9 mouse cellular contexts compared by ENCODE assay signal in genomic region chr7:79052521-79053382, GRCm38 (mm10). TPM values are rescaled to one million over a fixed set of nuclear protein-coding genes. Genes with fewer than 3 reads are reported as not detected.
A peak's percentile ranks its signal among the peaks of the same experiment; 100 is the strongest.
DNase-seq lines count a peak whose midpoint lies in the region; ATAC-seq and TF ChIP-seq lines count a peak whose summit lies in the region.
"Had no signal": no experiment of that assay in that cellular context is flagged by ENCODE, and none has a peak within 500 bp of the region (broad histone marks: within the 10 kb centered on the region; RNA-seq: fewer than 3 reads in every experiment).

No protein-coding gene starts in this region.

- TF ChIP-seq POLR2A in thymus, adult 2 months (IDR thresholded peaks at IDR 0.05; ENCODE audit: control insufficient read depth, extremely low read depth, insufficient read depth, low read length, poor library complexity): no peak

- H3K4me1 ChIP-seq in heart, embryonic 10.5 days: peaks cover 12% of the 10 kb centered on the region
- peaks cover 5% of the 10 kb centered on the region; the same call in 1 of the 2 replicates for H3K4me1 ChIP-seq in thymus, adult 2 months (replicated peaks; ENCODE audit: control insufficient read depth, insufficient read depth, low read length)
- peaks cover 10% of the 10 kb centered on the region for H3K4me1 ChIP-seq in intestine, embryonic 16.5 days (ENCODE audit: control insufficient read depth, insufficient read depth, low read length)
- peaks cover 8% of the 10 kb centered on the region; the same call in 1 of the 2 replicates for H3K4me1 ChIP-seq in stomach, embryonic 15.5 days

- H3K9ac ChIP-seq in intestine, embryonic 16.5 days (ENCODE audit: low read depth, low read length): peak overlapping the region; percentile 33
- H3K9ac ChIP-seq in stomach, embryonic 15.5 days: no peak overlapping the region

- intact Hi-C loops in heart, postnatal 36 days (cut with DNase I): no loop called here

- no peaks in the 10 kb centered on the region for H3K9me3 ChIP-seq in heart, embryonic 10.5 days
- H3K9me3 ChIP-seq in intestine, embryonic 16.5 days (ENCODE audit: control insufficient read depth, low read length): no peaks in the 10 kb centered on the region
- no peaks in the 10 kb centered on the region for H3K9me3 ChIP-seq in stomach, embryonic 15.5 days

- under 1% methylated on average over 60 of the region's 66 CpGs for WGBS in heart, embryonic 10.5 days
- WGBS in thymus, adult 2 months: 6% methylated on average over 65 of the region's 66 CpGs
- WGBS in intestine, embryonic 16.5 days: 1% methylated on average over 64 of the region's 66 CpGs
- WGBS in stomach, embryonic 15.5 days: 2% methylated on average over 61 of the region's 66 CpGs

- peak overlapping the region; percentile 66 for H3K4me3 ChIP-seq in heart, embryonic 10.5 days
- H3K4me3 ChIP-seq in thymus, adult 2 months (ENCODE audit: control insufficient read depth, insufficient read depth, low read length): peak overlapping the region; percentile 39
- H3K4me3 ChIP-seq in intestine, embryonic 16.5 days (ENCODE audit: low read length): peak overlapping the region; percentile 44
- H3K4me3 ChIP-seq in stomach, embryonic 15.5 days (replicated peaks): peak overlapping the region; percentile 44

- H3K27ac ChIP-seq in heart, embryonic 10.5 days: 0 out of 2 replicates have a peak overlapping the region, but pooled peaks have one; percentile 32
- no peak overlapping the region for H3K27ac ChIP-seq in thymus, adult 2 months (ENCODE audit: control insufficient read depth, insufficient read depth, low read length)
- no peak overlapping the region for H3K27ac ChIP-seq in intestine, embryonic 16.5 days (ENCODE audit: low read length)
- H3K27ac ChIP-seq in stomach, embryonic 15.5 days: no peak overlapping the region

- no peak for DNase-seq in heart, embryonic 10.5 days (ENCODE audit: low spot score)
- no peak for DNase-seq in heart, adult 11 months
- no peak for DNase-seq in thymus, adult 2 months
- DNase-seq in thymus, postnatal 0 days (ENCODE audit: low spot score): no peak
- no peak for DNase-seq in cerebellum, adult 8-10 months
- no peak for DNase-seq in heart, postnatal 36 days

- TF ChIP-seq CTCF in thymus, adult 2 months (IDR thresholded peaks at IDR 0.05; ENCODE audit: borderline replicate concordance, control insufficient read depth, extremely low read depth, insufficient read depth, low read length, poor library complexity): no peak

- H3K4me2 ChIP-seq in intestine, embryonic 16.5 days (ENCODE audit: low read depth, low read length): peak overlapping the region; percentile 73
- peak overlapping the region; percentile 89 for H3K4me2 ChIP-seq in stomach, embryonic 15.5 days

- no peaks in the 10 kb centered on the region for H3K36me3 ChIP-seq in heart, embryonic 10.5 days
- no peaks in the 10 kb centered on the region for H3K36me3 ChIP-seq in thymus, adult 2 months (ENCODE audit: control insufficient read depth, insufficient read depth, low read length)
- no peaks in the 10 kb centered on the region for H3K36me3 ChIP-seq in intestine, embryonic 16.5 days (ENCODE audit: control insufficient read depth, insufficient read depth, low read length)
- no peaks in the 10 kb centered on the region for H3K36me3 ChIP-seq in stomach, embryonic 15.5 days

- peaks cover 92% of the 10 kb centered on the region for H3K27me3 ChIP-seq in heart, embryonic 10.5 days (ENCODE audit: insufficient read depth, poor library complexity, severe bottlenecking)
- peaks cover 5% of the 10 kb centered on the region; the same call in 1 of the 2 replicates for H3K27me3 ChIP-seq in thymus, adult 2 months (ENCODE audit: control insufficient read depth, insufficient read depth, low read length)
- H3K27me3 ChIP-seq in intestine, embryonic 16.5 days (replicated peaks; ENCODE audit: control insufficient read depth, insufficient read depth, low read length): peaks cover 46% of the 10 kb centered on the region
- H3K27me3 ChIP-seq in stomach, embryonic 15.5 days (replicated peaks): peaks cover 57% of the 10 kb centered on the region

- ATAC-seq in intestine, embryonic 16.5 days: no peak
- ATAC-seq in stomach, embryonic 15.5 days (ENCODE audit: insufficient read depth, low FRiP score, low read depth): peak; percentile 18; the same call in 1 of the 2 replicates

RNA-seq across cellular contexts. Expression of gene Acan, which starts 0.5 kb away (rescaled TPM):
- polyA plus RNA-seq in heart, embryonic 10.5 days (2016; fragmentation: Nextera tagmentation; extraction: Ambion mirVana): 0.34 and 0.43 TPM in 2 replicates
- 2.0 and 2.7 TPM in 2 replicates for polyA plus RNA-seq in thymus, adult 2 months (2012; rRNA removed)
- polyA plus RNA-seq in thymus, postnatal 0 days (2015; fragmentation: Nextera tagmentation; extraction: Ambion mirVana): 0.09 and 0.39 TPM in 2 replicates
- polyA plus RNA-seq in intestine, embryonic 16.5 days (2015; fragmentation: Nextera tagmentation; extraction: Ambion mirVana): 0.15 and 0.28 TPM in 2 replicates
- 0.82 and 1.5 TPM in 2 replicates for polyA plus RNA-seq in stomach, embryonic 15.5 days (2015; fragmentation: Nextera tagmentation; extraction: Ambion mirVana)
- total RNA-seq in heart, postnatal 36 days (2021): under 1 TPM; 0.14 to 0.19 TPM
- polyA plus RNA-seq: small intestine, adult 2 months had no signal
